Mouse (Mus musculus): Measurements from ENCODE around the gene Cenpu. TPM values are rescaled to one million over a fixed set of nuclear protein-coding genes. Genes with fewer than 3 reads are reported as not detected.

Cenpu gene
- polyA plus RNA-seq, 1 experiment from 2014 or later, result 10.7 TPM

- Histone ChIP-seq H3K27me3 (replicated peaks) (no peaks in the 10 kb centered on the region), H3K9ac (peak overlapping the region; percentile 79), H3K4me1 (replicated peaks) (peaks cover 17% of the 10 kb centered on the region), H3K27ac (ENCODE audit: poor library complexity, severe bottlenecking) (peak overlapping the region; percentile 83), H3K36me3 (no peaks in the 10 kb centered on the region), H3K4me3 (peak overlapping the region; percentile 81), H3K4me2 (peak overlapping the region; percentile 88), H3K9me3 (replicated peaks) (no peaks in the 10 kb centered on the region)
- WGBS, result under 1% methylated on average over 38 of the region's 38 CpGs
- peak; percentile 68 for ATAC-seq (ENCODE audit: insufficient number of reproducible peaks, low FRiP score)
Observed at GRCm38 (mm10) chr8:46617690-46618620, 66.1 kb downstream of the Cenpu start.

GRCm38 (mm10) chr8:46618639-46619320, 67.0 kb downstream of the Cenpu start:
- ATAC-seq (ENCODE audit: insufficient number of reproducible peaks, low FRiP score), result no peak
- H3K9ac ChIP-seq, result peak overlapping the region; percentile 79
- WGBS, result 6% methylated on average over 10 of the region's 10 CpGs
- no peak overlapping the region; the same call in 1 of the 2 replicates for H3K27ac ChIP-seq (ENCODE audit: poor library complexity, severe bottlenecking)
- H3K9me3 ChIP-seq (replicated peaks), result no peaks in the 10 kb centered on the region
- H3K27me3 ChIP-seq (replicated peaks), result no peaks in the 10 kb centered on the region
- H3K4me2 ChIP-seq, result peak overlapping the region; percentile 88
- peak overlapping the region; percentile 81 for H3K4me3 ChIP-seq
- H3K36me3 ChIP-seq, result no peaks in the 10 kb centered on the region
- peaks cover 12% of the 10 kb centered on the region for H3K4me1 ChIP-seq (replicated peaks)

- Histone ChIP-seq H3K9ac (no peak overlapping the region), H3K4me3 (no peak overlapping the region), H3K36me3 (no peaks in the 10 kb centered on the region), H3K4me2 (no peak overlapping the region), H3K27ac (ENCODE audit: poor library complexity, severe bottlenecking) (no peak overlapping the region), H3K9me3 (replicated peaks) (no peaks in the 10 kb centered on the region), H3K27me3 (replicated peaks) (no peaks in the 10 kb centered on the region), H3K4me1 (replicated peaks) (peaks cover 16% of the 10 kb centered on the region)
- WGBS, result 89% methylated on average over 9 of the region's 9 CpGs
- ATAC-seq (ENCODE audit: insufficient number of reproducible peaks, low FRiP score), result no peak
Observed at GRCm38 (mm10) chr8:46622446-46623270, 70.8 kb downstream of the Cenpu start.

- 48% methylated on average over 1 of the region's 1 CpGs for WGBS
- H3K27ac ChIP-seq (ENCODE audit: poor library complexity, severe bottlenecking), result no peak overlapping the region
Observed at GRCm38 (mm10) chr8:46625166-46625565, 73.3 kb downstream of the Cenpu start.

GRCm38 (mm10) chr8:46626642-46627041, 74.8 kb downstream of the Cenpu start:
- H3K4me3 ChIP-seq, result no peak overlapping the region
- H3K4me1 ChIP-seq (replicated peaks), result peaks cover 7% of the 10 kb centered on the region
- H3K4me2 ChIP-seq, result no peak overlapping the region
- no peaks in the 10 kb centered on the region for H3K27me3 ChIP-seq (replicated peaks)
- H3K9me3 ChIP-seq (replicated peaks), result no peaks in the 10 kb centered on the region
- 95% methylated on average over 5 of the region's 5 CpGs for WGBS
- H3K9ac ChIP-seq, result no peak overlapping the region
- H3K36me3 ChIP-seq, result peaks cover 11% of the 10 kb centered on the region
- H3K27ac ChIP-seq (ENCODE audit: poor library complexity, severe bottlenecking), result no peak overlapping the region
- no peak for ATAC-seq (ENCODE audit: insufficient number of reproducible peaks, low FRiP score)

More at GRCm38 (mm10) chr8:46625166-46625565, 73.3 kb downstream of the Cenpu start:
- ATAC-seq (ENCODE audit: insufficient number of reproducible peaks, low FRiP score), result no peak
- no peaks in the 10 kb centered on the region for H3K9me3 ChIP-seq (replicated peaks)
- no peaks in the 10 kb centered on the region for H3K27me3 ChIP-seq (replicated peaks)
- H3K4me3 ChIP-seq, result no peak overlapping the region
- no peak overlapping the region for H3K4me2 ChIP-seq
- peaks cover 7% of the 10 kb centered on the region for H3K4me1 ChIP-seq (replicated peaks)
- H3K36me3 ChIP-seq, result peaks cover 6% of the 10 kb centered on the region
- H3K9ac ChIP-seq, result no peak overlapping the region

GRCm38 (mm10) chr8:46627881-46628280, 76.1 kb downstream of the Cenpu start:
- Histone ChIP-seq H3K9me3 (replicated peaks) (no peaks in the 10 kb centered on the region), H3K27ac (ENCODE audit: poor library complexity, severe bottlenecking) (no peak overlapping the region), H3K27me3 (replicated peaks) (no peaks in the 10 kb centered on the region), H3K4me3 (no peak overlapping the region), H3K9ac (no peak overlapping the region), H3K4me1 (replicated peaks) (peaks cover 7% of the 10 kb centered on the region), H3K4me2 (no peak overlapping the region), H3K36me3 (peaks cover 16% of the 10 kb centered on the region)
- no peak for ATAC-seq (ENCODE audit: insufficient number of reproducible peaks, low FRiP score)
- whole genome bisulfite sequencing, result 74% methylated on average over 7 of the region's 7 CpGs

GRCm38 (mm10) chr8:46628645-46629044, 76.8 kb downstream of the Cenpu start:
- Histone ChIP-seq H3K4me2 (no peak overlapping the region), H3K27me3 (replicated peaks) (no peaks in the 10 kb centered on the region), H3K4me1 (replicated peaks) (peaks cover 7% of the 10 kb centered on the region), H3K9me3 (replicated peaks) (no peaks in the 10 kb centered on the region), H3K4me3 (no peak overlapping the region), H3K9ac (no peak overlapping the region), H3K36me3 (peaks cover 22% of the 10 kb centered on the region), H3K27ac (ENCODE audit: poor library complexity, severe bottlenecking) (no peak overlapping the region)
- ATAC-seq (ENCODE audit: insufficient number of reproducible peaks, low FRiP score), result no peak
- 87% methylated on average over 1 of the region's 1 CpGs for WGBS

Other genes with a start within 250 kb of the Cenpu start
- gene Acsl1, start 81.0 kb upstream of the Cenpu start, polyA plus RNA-seq (2016; fragmentation: Nextera tagmentation; extraction: Ambion mirVana), result 23.3 and 24.5 TPM in 2 replicates
- gene Primpol, start 65.2 kb downstream of the Cenpu start, polyA plus RNA-seq (2016; fragmentation: Nextera tagmentation; extraction: Ambion mirVana), result 11.2 and 14.2 TPM in 2 replicates
- 59.1 and 62.4 TPM in 2 replicates for gene Casp3, start 65.3 kb downstream of the Cenpu start, polyA plus RNA-seq (2016; fragmentation: Nextera tagmentation; extraction: Ambion mirVana)
- 12.5 and 14.9 TPM in 2 replicates for gene Irf2, start 187.7 kb downstream of the Cenpu start, polyA plus RNA-seq (2016; fragmentation: Nextera tagmentation; extraction: Ambion mirVana)

All from heart, embryonic 12.5 days (tissue).